Mouse (Mus musculus): ENCODE results near the gene Spr. TPM values are rescaled to one million over a fixed set of nuclear protein-coding genes. Genes with fewer than 3 reads are reported as not detected.
A peak's percentile ranks its signal among the peaks of the same experiment; 100 is the strongest.
"Not testable (repeated sequence)": the region's sequence is repeated elsewhere in the genome, so short reads cannot be mapped to it uniquely, and the experiment has no call there.

Spr gene
- polyA plus RNA-seq, 2 experiments, result 18.4 to 59.9 TPM

GRCm38 (mm10) chr6:85179569-85179968 lies 42.0 kb upstream of the Spr start:
- no peak overlapping the region for H3K9ac ChIP-seq (ENCODE audit: low read depth, low read length, severe bottlenecking)
- TF ChIP-seq POLR2A (IDR thresholded peaks at IDR 0.05; ENCODE audit: borderline replicate concordance, extremely low read depth, insufficient read depth, insufficient read length), result no peak
- H3K36me3 ChIP-seq (ENCODE audit: control insufficient read depth, insufficient read depth, low read length), result no peaks in the 10 kb centered on the region
- no peaks in the 10 kb centered on the region for H3K9me3 ChIP-seq (ENCODE audit: control insufficient read depth, low read length)
- ATAC-seq (ENCODE audit: low FRiP score, low read depth) (no peak), DNase-seq (ENCODE audit: low spot score) (no peak)
- peaks cover 9% of the 10 kb centered on the region; the same call in 1 of the 2 replicates for H3K27me3 ChIP-seq (ENCODE audit: control insufficient read depth, insufficient read depth, low read length)
- WGBS, result 83% methylated on average over 3 of the region's 3 CpGs
- H3K4me1 ChIP-seq (ENCODE audit: control insufficient read depth, insufficient read depth, low read length), result no peaks in the 10 kb centered on the region
- H3K4me2 ChIP-seq (replicated peaks; ENCODE audit: low read depth, low read length, severe bottlenecking), result no peak overlapping the region
- no peak overlapping the region for H3K27ac ChIP-seq (replicated peaks; ENCODE audit: low read depth, low read length)
- no peak overlapping the region for H3K4me3 ChIP-seq (replicated peaks; ENCODE audit: low read length)

- H3K27ac ChIP-seq (replicated peaks; ENCODE audit: low read depth, low read length), result no peak overlapping the region
- no peak overlapping the region for H3K4me2 ChIP-seq (replicated peaks; ENCODE audit: low read depth, low read length, severe bottlenecking)
- ATAC-seq (ENCODE audit: low FRiP score, low read depth) (no peak), DNase-seq (ENCODE audit: low spot score) (no peak)
- H3K9me3 ChIP-seq (ENCODE audit: control insufficient read depth, low read length), result no peaks in the 10 kb centered on the region
- TF ChIP-seq POLR2A (IDR thresholded peaks at IDR 0.05; ENCODE audit: borderline replicate concordance, extremely low read depth, insufficient read depth, insufficient read length), result no peak
- H3K27me3 ChIP-seq (ENCODE audit: control insufficient read depth, insufficient read depth, low read length), result no peaks in the 10 kb centered on the region
- H3K9ac ChIP-seq (ENCODE audit: low read depth, low read length, severe bottlenecking), result no peak overlapping the region
- 40% methylated on average over 11 of the region's 11 CpGs for WGBS
- no peak overlapping the region for H3K4me3 ChIP-seq (replicated peaks; ENCODE audit: low read length)
- no peaks in the 10 kb centered on the region for H3K36me3 ChIP-seq (ENCODE audit: control insufficient read depth, insufficient read depth, low read length)
- H3K4me1 ChIP-seq (ENCODE audit: control insufficient read depth, insufficient read depth, low read length), result no peaks in the 10 kb centered on the region
Measured at GRCm38 (mm10) chr6:85165440-85165921, 27.9 kb upstream of the Spr start.

- ATAC-seq (ENCODE audit: low FRiP score, low read depth), result no peak
- 0 out of 2 replicates have a peak, but pooled peaks cover 2% of the 10 kb centered on the region for H3K4me1 ChIP-seq (ENCODE audit: control insufficient read depth, insufficient read depth, low read length)
- 0 out of 2 replicates have a peak, but pooled peaks have one; percentile 17 for TF ChIP-seq POLR2A (IDR thresholded peaks at IDR 0.05; ENCODE audit: borderline replicate concordance, extremely low read depth, insufficient read depth, insufficient read length)
- H3K9me3 ChIP-seq (ENCODE audit: control insufficient read depth, low read length), result no peaks in the 10 kb centered on the region
- H3K27me3 ChIP-seq (ENCODE audit: control insufficient read depth, insufficient read depth, low read length), result no peaks in the 10 kb centered on the region
- H3K4me2 ChIP-seq (replicated peaks; ENCODE audit: low read depth, low read length, severe bottlenecking), result no peak overlapping the region
- no peak overlapping the region for H3K9ac ChIP-seq (ENCODE audit: low read depth, low read length, severe bottlenecking)
- no peak overlapping the region for H3K4me3 ChIP-seq (replicated peaks; ENCODE audit: low read length)
- H3K36me3 ChIP-seq (ENCODE audit: control insufficient read depth, insufficient read depth, low read length), result no peaks in the 10 kb centered on the region
- peak; percentile 79 for DNase-seq (ENCODE audit: low spot score)
- no peak overlapping the region for H3K27ac ChIP-seq (replicated peaks; ENCODE audit: low read depth, low read length)
- 37% methylated on average over 4 of the region's 4 CpGs for WGBS
Measured at GRCm38 (mm10) chr6:85160201-85160923, 22.8 kb upstream of the Spr start.

- H3K9me3 ChIP-seq (ENCODE audit: control insufficient read depth, low read length), result not testable (repeated sequence)
- ATAC-seq (ENCODE audit: low FRiP score, low read depth) (peak; percentile 49; the same call in 1 of the 2 replicates), DNase-seq (ENCODE audit: low spot score) (peak; percentile 26)
Measured at GRCm38 (mm10) chr6:85159092-85159760, 21.7 kb upstream of the Spr start.

GRCm38 (mm10) chr6:85158040-85158804 lies 20.7 kb upstream of the Spr start:
- 74% methylated on average over 4 of the region's 4 CpGs for WGBS
- ATAC-seq (ENCODE audit: low FRiP score, low read depth), result not testable (repeated sequence)

More at GRCm38 (mm10) chr6:85159092-85159760, 21.7 kb upstream of the Spr start:
- not testable (repeated sequence) for H3K4me1 ChIP-seq (ENCODE audit: control insufficient read depth, insufficient read depth, low read length); H3K9ac ChIP-seq (ENCODE audit: low read depth, low read length, severe bottlenecking); H3K4me2 ChIP-seq (replicated peaks; ENCODE audit: low read depth, low read length, severe bottlenecking); H3K4me3 ChIP-seq (replicated peaks; ENCODE audit: low read length); H3K27ac ChIP-seq (replicated peaks; ENCODE audit: low read depth, low read length); H3K27me3 ChIP-seq (ENCODE audit: control insufficient read depth, insufficient read depth, low read length); H3K36me3 ChIP-seq (ENCODE audit: control insufficient read depth, insufficient read depth, low read length)
- 25% methylated on average over 6 of the region's 6 CpGs for WGBS

GRCm38 (mm10) chr6:85156551-85156950 lies 19.0 kb upstream of the Spr start:
- H3K9me3 ChIP-seq (ENCODE audit: control insufficient read depth, low read length); H3K36me3 ChIP-seq (ENCODE audit: control insufficient read depth, insufficient read depth, low read length); H3K27ac ChIP-seq (replicated peaks; ENCODE audit: low read depth, low read length); H3K4me1 ChIP-seq (ENCODE audit: control insufficient read depth, insufficient read depth, low read length); H3K4me2 ChIP-seq (replicated peaks; ENCODE audit: low read depth, low read length, severe bottlenecking); H3K9ac ChIP-seq (ENCODE audit: low read depth, low read length, severe bottlenecking); DNase-seq (ENCODE audit: low spot score); H3K4me3 ChIP-seq (replicated peaks; ENCODE audit: low read length); H3K27me3 ChIP-seq (ENCODE audit: control insufficient read depth, insufficient read depth, low read length); ATAC-seq (ENCODE audit: low FRiP score, low read depth): not testable (repeated sequence)
- 51% methylated on average over 2 of the region's 2 CpGs for WGBS

More at GRCm38 (mm10) chr6:85158040-85158804, 20.7 kb upstream of the Spr start:
- not testable (repeated sequence) for H3K9me3 ChIP-seq (ENCODE audit: control insufficient read depth, low read length); H3K27me3 ChIP-seq (ENCODE audit: control insufficient read depth, insufficient read depth, low read length); H3K9ac ChIP-seq (ENCODE audit: low read depth, low read length, severe bottlenecking); H3K4me3 ChIP-seq (replicated peaks; ENCODE audit: low read length); H3K4me1 ChIP-seq (ENCODE audit: control insufficient read depth, insufficient read depth, low read length); H3K27ac ChIP-seq (replicated peaks; ENCODE audit: low read depth, low read length); DNase-seq (ENCODE audit: low spot score); H3K36me3 ChIP-seq (ENCODE audit: control insufficient read depth, insufficient read depth, low read length); H3K4me2 ChIP-seq (replicated peaks; ENCODE audit: low read depth, low read length, severe bottlenecking)
